Mouse (Mus musculus) ES-E14 (cell line): ENCODE measurements at regions not wholly inside any gene's neighbourhood (a gene's known extent, or its start where the extent isn't known, plus 50 kb on each side); places are given as distances from the start of the nearest gene placed in this dataset.

Experiments used
- DNase-seq: peaks from one replicate; pipeline ENCODE4 v3.0.0-alpha.2; 2013; ENCODE audit warnings: low read depth, low spot score
- H3K27ac ChIP-seq: 2 replicates; pipeline ENCODE4 v1.5.1; 2012; ENCODE audit warnings: low read depth, mild to moderate bottlenecking, low read length, moderate library complexity, mixed read lengths; ENCODE audit not compliant: poor library complexity, insufficient read depth, severe bottlenecking
- H3K36me3 ChIP-seq: 2 replicates; pipeline ENCODE4 v1.6.1; 2012; ENCODE audit warnings: mild to moderate bottlenecking, low read length, moderate library complexity, mixed read lengths; ENCODE audit not compliant: control insufficient read depth, poor library complexity, insufficient read depth, severe bottlenecking
- H3K4me1 ChIP-seq, 2 experiments: fragments of 150-350 bp in 1 of 2; sonication (generic) in 1 of 2; 2 replicates each; pipeline ENCODE4 v1.6.1; 2012; ENCODE audit warnings: low read length in 2 of 2, mild to moderate bottlenecking in 1 of 2, mixed read lengths in 1 of 2; ENCODE audit not compliant: control insufficient read depth in 2 of 2, insufficient read depth in 2 of 2, poor library complexity in 1 of 2
- H3K4me3 ChIP-seq, 2 experiments: fragments of 150-350 bp in 1 of 2; sonication (generic) in 1 of 2; 2 replicates each; pipeline ENCODE4 v1.5.1; 2012; ENCODE audit warnings: low read length in 2 of 2, low read depth in 1 of 2, mild to moderate bottlenecking in 1 of 2, mixed read lengths in 1 of 2; ENCODE audit not compliant: insufficient read depth in 1 of 2, poor library complexity in 1 of 2, severe bottlenecking in 1 of 2
- H3K9ac ChIP-seq: 2 replicates; pipeline ENCODE4 v1.6.1; 2012; ENCODE audit warnings: low read depth, mild to moderate bottlenecking, low read length, mixed read lengths; ENCODE audit not compliant: poor library complexity, insufficient read depth, severe bottlenecking
- H3K9me3 ChIP-seq: fragments of 150-350 bp; sonication (generic); 2 replicates; pipeline ENCODE4 v1.6.1; 2012; ENCODE audit warnings: low read depth, mild to moderate bottlenecking, low read length; ENCODE audit not compliant: control insufficient read depth, insufficient read depth
- CHD2 ChIP-seq: IDR thresholded peaks from 2 replicates; pipeline ENCODE4 v1.6.1; 2014; ENCODE audit warnings: mild to moderate bottlenecking, low read depth, low read length, inconsistent platforms
- HCFC1 ChIP-seq: IDR thresholded peaks from 2 replicates; pipeline ENCODE4 v1.6.1; 2012; ENCODE audit warnings: low read length, inconsistent platforms, borderline replicate concordance; ENCODE audit not compliant: insufficient read depth
- MAFK ChIP-seq: IDR thresholded peaks from 2 replicates; pipeline ENCODE4 v1.6.1; 2014; ENCODE audit warnings: mild to moderate bottlenecking, low read depth, low read length, inconsistent platforms; ENCODE audit not compliant: insufficient read depth
- ZC3H11A ChIP-seq: IDR thresholded peaks from 2 replicates; pipeline ENCODE4 v1.6.1; 2012; ENCODE audit warnings: low read depth, mild to moderate bottlenecking, inconsistent platforms, low read length, borderline replicate concordance
- ZNF384 ChIP-seq: IDR thresholded peaks from 2 replicates; pipeline ENCODE4 v1.6.1; 2012; ENCODE audit warnings: low read depth, low read length, inconsistent platforms
- in situ Hi-C, 2 experiments: fragments of 600-800 bp; cut with MboI; formaldehyde crosslinking; loops; one replicate each; pipeline ENCODE4 v1.15.1; 2025; ENCODE audit warnings: low sequenced_read_pairs in 2 of 2, inconsistent platforms in 1 of 2; ENCODE audit not compliant: unreplicated experiment in 2 of 2

DNA sequence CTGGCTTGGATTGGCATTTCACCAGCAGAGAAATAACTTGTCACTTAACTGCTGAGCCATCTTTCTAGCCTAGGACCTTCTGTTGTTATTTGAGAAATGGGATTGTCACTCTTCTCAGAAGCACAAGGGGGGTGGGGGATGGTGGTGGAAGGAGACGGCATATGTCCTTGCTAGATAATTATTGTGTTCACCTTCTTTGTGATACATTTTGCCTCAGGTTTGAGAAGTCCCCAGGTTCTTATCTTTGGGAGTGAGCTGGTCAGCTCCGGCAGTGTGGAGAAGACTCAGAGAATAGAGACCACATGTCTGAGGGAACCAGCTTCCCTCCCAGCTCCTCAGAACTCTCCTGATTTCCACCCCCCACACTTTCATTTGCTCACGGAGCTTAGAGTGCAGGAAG, 57.6 kb upstream of the Stt3b start:
- in situ Hi-C loops, result no loop called here
- no peak for TF ChIP-seq HCFC1
- no peak for TF ChIP-seq ZC3H11A
- TF ChIP-seq MAFK, result no peak
- TF ChIP-seq ZNF384, result no peak
- TF ChIP-seq CHD2, result no peak
- Histone ChIP-seq H3K9ac (no peak overlapping the region), H3K4me3 (no peak overlapping the region), H3K4me1 (no peaks in the 10 kb centered on the region), H3K27ac (no peak overlapping the region), H3K36me3 (no peaks in the 10 kb centered on the region), H3K9me3 (no peaks in the 10 kb centered on the region)
- no peak for DNase-seq

GRCm38 (mm10) chr9:115380276-115380675, 70.1 kb upstream of the Stt3b start:
- Histone ChIP-seq H3K36me3 (no peaks in the 10 kb centered on the region), H3K9me3 (no peaks in the 10 kb centered on the region), H3K4me1 (no peaks in the 10 kb centered on the region), H3K4me3 (no peak overlapping the region), H3K27ac (no peak overlapping the region), H3K9ac (no peak overlapping the region)
- in situ Hi-C loops, result no loop called here
- TF ChIP-seq HCFC1 (no peak), CHD2 (no peak), MAFK (no peak), ZC3H11A (no peak), ZNF384 (no peak)
- DNase-seq, result no peak

DNA sequence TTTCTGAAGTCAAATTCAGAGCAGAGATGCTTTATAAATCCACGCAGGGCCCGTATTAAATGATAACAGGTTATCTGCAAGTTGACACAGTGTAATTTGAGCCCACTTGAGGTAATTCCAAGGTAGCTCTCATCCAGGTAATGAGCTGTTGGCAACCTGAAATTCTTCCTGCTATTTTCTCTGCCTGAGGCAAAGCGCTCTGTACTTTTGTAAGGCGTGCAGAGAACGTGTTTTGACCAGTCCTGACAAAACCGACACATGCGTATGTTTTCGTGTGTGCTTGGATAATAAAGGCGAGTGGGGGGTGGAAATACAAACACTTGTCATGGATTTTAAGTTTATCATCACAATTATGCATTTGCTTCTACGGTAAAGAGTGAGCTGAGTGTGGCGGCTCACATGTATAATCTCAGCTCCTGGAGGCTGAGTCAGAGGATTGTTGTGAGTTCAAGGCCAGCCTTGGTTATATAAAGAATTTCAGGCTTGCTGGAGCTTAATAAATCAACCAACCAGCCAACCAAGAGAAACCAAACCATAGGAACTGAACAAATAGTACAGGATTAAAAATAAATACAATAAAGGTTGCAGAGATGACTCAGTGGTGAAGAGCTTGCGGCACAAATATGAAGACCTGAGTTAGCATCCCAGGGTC, 72.7 kb upstream of the Stt3b start:
- no peak overlapping the region for H3K4me3 ChIP-seq
- TF ChIP-seq MAFK, result no peak
- TF ChIP-seq ZC3H11A, result no peak
- no peak for TF ChIP-seq ZNF384
- no peak for TF ChIP-seq HCFC1
- TF ChIP-seq CHD2, result no peak
- in situ Hi-C loops, result no loop called here
- DNase-seq, result no peak
- H3K4me1 ChIP-seq, result no peaks in the 10 kb centered on the region
- no peak overlapping the region for H3K27ac ChIP-seq
- H3K9me3 ChIP-seq, result no peaks in the 10 kb centered on the region
- H3K36me3 ChIP-seq, result no peaks in the 10 kb centered on the region
- H3K9ac ChIP-seq, result no peak overlapping the region

- Histone ChIP-seq H3K27ac (no peak overlapping the region), H3K9me3 (no peaks in the 10 kb centered on the region), H3K36me3 (no peaks in the 10 kb centered on the region), H3K4me1 (no peaks in the 10 kb centered on the region), H3K4me3 (no peak overlapping the region), H3K9ac (no peak overlapping the region)
- TF ChIP-seq HCFC1, result no peak
- TF ChIP-seq ZNF384, result no peak
- no peak for TF ChIP-seq CHD2
- TF ChIP-seq MAFK, result no peak
- TF ChIP-seq ZC3H11A, result no peak
- in situ Hi-C loops, result no loop called here
- no peak for DNase-seq
Measured at GRCm38 (mm10) chr9:115383935-115384334, 73.7 kb upstream of the Stt3b start.
